Mouse (Mus musculus) small intestine, adult 2 months (tissue): ENCODE measurements at regions not wholly inside any gene's neighbourhood (a gene's known extent, or its start where the extent isn't known, plus 50 kb on each side); places are given as distances from the start of the nearest gene placed in this dataset.

Source experiments
- H3K27ac ChIP-seq: fragments of 200-500 bp; 2 replicates; pipeline ENCODE4 v1.5.1; 2012; ENCODE audit warnings: low read depth, low read length, control low read depth, inconsistent platforms; ENCODE audit not compliant: insufficient read depth
- H3K27me3 ChIP-seq: fragments of 200-500 bp; 2 replicates; pipeline ENCODE4 v1.6.1; 2012; ENCODE audit warnings: mild to moderate bottlenecking, moderate library complexity, low read length, inconsistent platforms; ENCODE audit not compliant: control insufficient read depth, insufficient read depth
- H3K36me3 ChIP-seq: fragments of 200-500 bp; 2 replicates; pipeline ENCODE4 v1.6.1; 2012; ENCODE audit warnings: mild to moderate bottlenecking, low read length, control low read depth, inconsistent platforms; ENCODE audit not compliant: control insufficient read depth, insufficient read depth
- H3K4me1 ChIP-seq: fragments of 200-500 bp; 2 replicates; pipeline ENCODE4 v1.6.1; 2012; ENCODE audit warnings: low read length, inconsistent platforms, mixed read lengths; ENCODE audit not compliant: control insufficient read depth, insufficient read depth, insufficient read length
- H3K4me3 ChIP-seq: fragments of 200-500 bp; 2 replicates; pipeline ENCODE4 v1.5.1; 2012; ENCODE audit warnings: low read depth, mild to moderate bottlenecking, control low read depth, inconsistent platforms, low read length, moderate library complexity
- CTCF ChIP-seq: fragments of 200-500 bp; IDR thresholded peaks from 2 replicates; pipeline ENCODE4 v1.5.1; 2012; ENCODE audit warnings: low read depth, mild to moderate bottlenecking, control low read depth, inconsistent platforms, low read length, moderate library complexity, mixed read lengths; ENCODE audit not compliant: insufficient replicate concordance, insufficient read length; ENCODE audit errors: extremely low read depth
- POLR2A ChIP-seq: fragments of 200-500 bp; IDR thresholded peaks from 2 replicates; pipeline ENCODE4 v1.6.1; 2012; ENCODE audit warnings: low read depth, mild to moderate bottlenecking, control low read depth, inconsistent platforms, low read length, moderate library complexity
- WGBS: fragments of 180-500 bp; shearing (Covaris S2); methylation state at CpG from one replicate; pipeline ENCODE4 v1.1.7; 2018; 5-methylcytosine and 5-hydroxymethylcytosine counted together

DNA sequence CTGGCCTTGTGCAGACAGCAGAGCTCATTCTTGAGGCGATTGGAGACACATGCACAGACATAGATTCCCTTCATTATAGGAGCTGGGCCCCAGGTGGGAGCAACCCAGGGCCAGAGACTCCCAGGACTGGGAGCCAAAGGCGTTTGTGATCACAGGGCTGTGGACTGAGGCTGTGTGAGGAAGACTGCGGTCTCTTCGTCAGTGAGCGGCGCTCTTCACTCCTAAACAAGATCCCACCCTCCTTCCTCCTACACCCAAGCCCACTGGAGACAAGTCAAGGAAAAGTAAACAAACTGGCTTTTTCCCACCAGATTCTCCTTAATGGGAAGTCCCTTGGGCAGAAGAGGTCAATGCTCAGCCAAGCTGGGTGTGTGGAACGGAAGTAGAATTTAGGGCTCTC lies 157.7 kb upstream of the Cadm1 start:
- H3K27me3 ChIP-seq: peaks cover 7% of the 10 kb centered on the region; the same call in 1 of the 2 replicates
- WGBS: 81% methylated on average over 7 of the region's 7 CpGs
- H3K4me1 ChIP-seq: no peaks in the 10 kb centered on the region
- no peak overlapping the region for H3K4me3 ChIP-seq
- no peak for TF ChIP-seq POLR2A
- no peak for TF ChIP-seq CTCF
- no peaks in the 10 kb centered on the region for H3K36me3 ChIP-seq
- H3K27ac ChIP-seq: no peak overlapping the region

DNA sequence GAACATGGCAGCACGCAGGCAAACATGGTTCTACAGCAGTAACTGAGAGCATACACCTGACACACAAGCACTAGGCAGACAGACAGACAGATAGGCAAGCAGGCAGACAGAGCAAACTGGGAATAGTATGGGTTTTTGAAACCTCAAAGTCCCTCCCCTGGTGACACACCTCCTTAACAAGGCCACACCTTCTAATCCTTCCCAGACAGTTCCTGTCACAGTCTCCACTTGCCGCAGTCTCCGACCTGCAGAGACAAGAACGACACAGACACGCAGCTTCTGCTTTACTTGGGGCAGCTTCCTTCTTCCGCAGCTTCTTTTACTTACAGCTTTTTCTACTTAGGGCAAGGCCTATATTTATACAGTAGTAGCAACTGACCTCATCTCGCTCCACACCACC lies 155.9 kb upstream of the Cadm1 start:
- no peaks in the 10 kb centered on the region for H3K36me3 ChIP-seq
- no peak for TF ChIP-seq POLR2A
- TF ChIP-seq CTCF: no peak
- H3K4me3 ChIP-seq: no peak overlapping the region
- H3K4me1 ChIP-seq: no peaks in the 10 kb centered on the region
- no peaks in the 10 kb centered on the region for H3K27me3 ChIP-seq
- WGBS: 96% methylated on average over 7 of the region's 7 CpGs
- H3K27ac ChIP-seq: no peak overlapping the region

DNA sequence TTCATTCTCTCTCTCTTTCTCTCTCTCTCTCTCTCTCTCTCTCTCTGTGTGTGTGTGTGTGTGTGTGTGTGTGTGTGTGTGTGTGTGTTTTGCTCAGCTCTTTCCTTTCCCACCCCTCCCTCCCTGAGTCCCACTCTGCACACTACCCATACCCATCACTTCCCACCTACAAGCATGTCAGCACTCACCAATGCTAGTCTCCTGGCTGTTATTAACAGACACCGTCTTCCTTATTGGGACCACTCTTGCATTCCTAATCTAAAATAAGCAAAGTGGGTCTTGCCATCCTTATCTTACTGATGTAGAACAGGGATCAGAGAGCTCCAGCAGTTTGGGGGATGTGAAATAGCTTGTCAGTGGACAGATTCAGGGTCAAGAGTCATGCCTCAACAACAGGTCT lies 153.3 kb upstream of the Cadm1 start:
- whole genome bisulfite sequencing: 83% methylated on average over 1 of the region's 1 CpGs
- TF ChIP-seq POLR2A: no peak
- no peak for TF ChIP-seq CTCF
- no peaks in the 10 kb centered on the region for H3K4me1 ChIP-seq
- H3K36me3 ChIP-seq: no peaks in the 10 kb centered on the region
- no peak overlapping the region for H3K27ac ChIP-seq
- no peaks in the 10 kb centered on the region for H3K27me3 ChIP-seq
- no peak overlapping the region for H3K4me3 ChIP-seq

DNA sequence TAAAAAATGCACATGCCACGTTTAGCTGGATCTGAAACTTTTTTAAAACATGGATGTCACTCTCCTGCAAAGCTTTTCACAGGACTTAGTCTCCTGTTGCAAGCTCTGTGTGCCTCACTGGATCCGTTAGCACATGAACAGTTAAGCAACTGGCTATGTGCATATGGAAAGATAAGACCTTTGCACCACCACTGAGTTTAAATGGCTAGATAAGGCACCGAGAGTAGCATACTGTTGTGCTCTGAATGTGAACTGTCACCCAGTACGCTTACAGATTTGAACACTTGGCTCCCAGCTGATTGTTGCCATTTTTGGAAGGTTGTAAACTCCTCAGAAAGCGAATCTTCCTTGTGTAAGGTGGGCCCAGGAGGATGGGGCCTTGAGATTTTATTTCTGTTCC lies 151.4 kb upstream of the Cadm1 start:
- no peak for TF ChIP-seq POLR2A
- TF ChIP-seq CTCF: no peak
- Histone ChIP-seq H3K27ac (no peak overlapping the region), H3K4me1 (no peaks in the 10 kb centered on the region), H3K27me3 (no peaks in the 10 kb centered on the region), H3K36me3 (no peaks in the 10 kb centered on the region), H3K4me3 (no peak overlapping the region)
- 56% methylated on average over 5 of the region's 5 CpGs for WGBS

DNA sequence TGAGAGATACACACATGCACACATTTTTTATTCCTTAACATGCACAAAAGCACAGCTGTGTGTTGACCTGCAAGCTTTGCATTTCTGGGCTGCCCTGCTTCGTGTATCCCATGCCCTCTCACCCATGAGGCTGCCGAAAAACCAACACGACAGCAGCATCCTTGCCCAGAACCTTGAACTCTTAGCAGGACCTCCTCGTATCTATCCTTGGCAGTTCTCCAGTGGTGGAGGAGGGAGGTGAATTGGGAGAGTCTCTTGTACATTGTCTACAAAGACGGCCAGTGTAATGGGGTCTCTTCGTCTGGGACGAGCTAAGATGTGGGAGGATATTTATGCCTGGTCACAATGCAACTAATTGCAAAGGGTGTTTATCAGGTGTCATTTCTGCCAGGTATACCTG lies 149.6 kb upstream of the Cadm1 start:
- H3K27ac ChIP-seq: no peak overlapping the region
- H3K36me3 ChIP-seq: no peaks in the 10 kb centered on the region
- TF ChIP-seq CTCF (no peak), POLR2A (no peak)
- H3K4me1 ChIP-seq: no peaks in the 10 kb centered on the region
- 65% methylated on average over 7 of the region's 7 CpGs for WGBS
- no peak overlapping the region for H3K4me3 ChIP-seq
- H3K27me3 ChIP-seq: no peaks in the 10 kb centered on the region

DNA sequence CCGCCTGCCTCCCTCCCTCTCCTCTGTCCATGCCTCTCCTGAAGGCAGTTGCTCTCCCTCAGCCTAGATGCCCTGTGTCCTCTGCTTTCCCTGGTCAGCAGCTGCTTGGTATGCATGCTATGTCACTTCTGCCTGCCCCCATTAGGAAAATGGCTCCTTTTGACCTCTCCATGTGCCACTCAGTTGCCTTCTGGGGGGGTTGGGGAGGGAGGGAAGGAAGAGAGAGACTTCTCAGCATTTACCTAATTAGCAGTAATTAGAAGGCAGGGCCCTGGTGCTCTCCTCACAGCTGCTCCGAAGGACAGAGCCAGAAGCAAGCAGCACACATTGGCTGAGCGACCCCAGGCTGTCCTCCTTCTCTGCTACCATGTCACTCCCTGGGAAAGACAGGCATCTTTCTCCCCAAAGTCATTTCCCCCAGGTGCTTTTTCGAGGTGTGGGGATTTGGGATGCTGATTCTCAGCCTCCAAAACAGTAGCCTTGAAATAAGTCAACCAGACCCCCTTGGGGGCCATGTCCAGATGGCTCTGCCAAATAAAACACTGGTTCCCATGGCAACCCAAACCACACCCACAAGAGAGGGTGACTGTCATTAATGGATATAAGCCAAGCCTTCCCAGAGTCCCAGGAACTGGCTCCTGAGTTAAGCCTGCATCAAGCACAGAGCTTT lies 145.7 kb upstream of the Cadm1 start:
- Histone ChIP-seq H3K4me3 (no peak overlapping the region), H3K27me3 (no peaks in the 10 kb centered on the region), H3K27ac (no peak overlapping the region), H3K36me3 (no peaks in the 10 kb centered on the region), H3K4me1 (no peaks in the 10 kb centered on the region)
- TF ChIP-seq CTCF: no peak
- no peak for TF ChIP-seq POLR2A
- WGBS: 56% methylated on average over 4 of the region's 4 CpGs

DNA sequence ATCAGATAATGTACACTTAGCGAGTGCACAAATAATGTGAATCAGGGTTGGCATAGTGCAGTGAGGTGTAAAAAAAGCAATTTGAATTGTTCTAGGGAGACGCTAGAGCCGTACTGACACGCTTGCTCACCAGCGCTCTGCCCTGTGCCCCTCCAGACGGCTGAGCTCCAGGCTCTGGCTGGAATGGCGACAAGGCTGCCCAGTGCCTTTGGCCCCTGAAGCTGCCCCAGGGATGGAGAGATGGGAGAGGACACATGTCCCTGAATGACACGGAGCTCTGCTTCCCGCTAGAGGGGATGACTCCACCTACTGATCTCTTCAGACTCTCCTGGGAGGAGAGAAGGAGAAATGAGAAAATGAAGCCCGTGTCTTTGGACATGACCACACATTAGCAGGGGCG lies 143.3 kb upstream of the Cadm1 start:
- WGBS: 66% methylated on average over 11 of the region's 11 CpGs
- H3K4me3 ChIP-seq: no peak overlapping the region

More for the DNA sequence above, 143.3 kb upstream of the Cadm1 start:
- no peaks in the 10 kb centered on the region for H3K4me1 ChIP-seq
- H3K36me3 ChIP-seq: no peaks in the 10 kb centered on the region
- TF ChIP-seq CTCF (no peak), POLR2A (no peak)
- no peak overlapping the region for H3K27ac ChIP-seq
- no peaks in the 10 kb centered on the region for H3K27me3 ChIP-seq
